Mouse (Mus musculus) erythroid progenitor cell, adult 5-6 weeks (primary cell): ENCODE measurements around the gene Olfr1126. TPM values are rescaled to one million over a fixed set of nuclear protein-coding genes. Genes with fewer than 3 reads are reported as not detected.
"Not testable (repeated sequence)": the region's sequence is repeated elsewhere in the genome, so short reads cannot be mapped to it uniquely, and the experiment has no call there.

Source experiments
- ATAC-seq: replicated peaks from 2 replicates; pipeline ENCODE4 v1.8.0; 2016; ENCODE audit warnings: moderate number of reproducible peaks, mild to moderate bottlenecking, moderate TSS enrichment, inconsistent platforms; ENCODE audit not compliant: poor library complexity, low FRiP score, severe bottlenecking
- total RNA-seq, 2 experiments: library from RNA; stranded (forward) in 1 of 2; stranded (reverse) in 1 of 2; fragments of 150-400 nt in 1 of 2; fragments of 186-747, 209-891 nt in 1 of 2; gene quantifications; 2 replicates each; pipeline versions ENCODE4 v1.2.3 to v1.2.4; 2015 to 2017; ENCODE audit warnings: low replicate concordance in 2 of 2

Olfr1126 gene
- not detected in 2 replicates for total RNA-seq (2015; ENCODE audit: low replicate concordance)
- total RNA-seq (2017; ENCODE audit: low replicate concordance) = not detected in 2 replicates

- no peak for ATAC-seq
Observed at GRCm38 (mm10) chr2:87453662-87454061, at the start of gene Olfr1126. Olfr1126 (plus strand) TSS chr2:87453962.

- ATAC-seq = no peak
Observed at GRCm38 (mm10) chr2:87416335-87416734, 37.4 kb upstream of the Olfr1126 start, which contains the start of gene Olfr1123. Olfr1123 (plus strand) TSS chr2:87416635.

- ATAC-seq = no peak
Observed at GRCm38 (mm10) chr2:87429975-87430374, 23.8 kb upstream of the Olfr1126 start, which contains the start of gene Olfr1124. Olfr1124 (plus strand) TSS chr2:87430275.

- no peak for ATAC-seq
Observed at GRCm38 (mm10) chr2:87437731-87438130, 16.0 kb upstream of the Olfr1126 start.

GRCm38 (mm10) chr2:87461769-87462168 lies 8.0 kb downstream of the Olfr1126 start:
- ATAC-seq = no peak

GRCm38 (mm10) chr2:87480207-87480606 lies 26.4 kb downstream of the Olfr1126 start:
- ATAC-seq = no peak

GRCm38 (mm10) chr2:87481158-87481557 lies 27.4 kb downstream of the Olfr1126 start:
- no peak for ATAC-seq

- ATAC-seq = no peak
Observed at GRCm38 (mm10) chr2:87482276-87482675, 28.5 kb downstream of the Olfr1126 start.

GRCm38 (mm10) chr2:87496993-87497392 lies 43.2 kb downstream of the Olfr1126 start, which contains the start of gene Pramel7:
Pramel7 (minus strand) TSS chr2:87497093.
- not testable (repeated sequence) for ATAC-seq

GRCm38 (mm10) chr2:87506265-87506664 lies 52.5 kb downstream of the Olfr1126 start, which contains the start of gene Pramel6:
Pramel6 (plus strand) TSS chr2:87506565.
- ATAC-seq = no peak

Other genes starting within 250 kb of the Olfr1126 start
- gene Olfr1113, start 245.0 kb upstream of the Olfr1126 start, total RNA-seq (2015; ENCODE audit: low replicate concordance) = not detected in 2 replicates
- not detected in 2 replicates for gene Olfr1113, start 245.0 kb upstream of the Olfr1126 start, total RNA-seq (2017; ENCODE audit: low replicate concordance)
- not detected in 2 replicates for gene Olfr1115, start 205.9 kb upstream of the Olfr1126 start, total RNA-seq (2015; ENCODE audit: low replicate concordance)
- not detected in 2 replicates for gene Olfr1115, start 205.9 kb upstream of the Olfr1126 start, total RNA-seq (2017; ENCODE audit: low replicate concordance)
- not detected in 2 replicates for gene Olfr1116, start 186.4 kb upstream of the Olfr1126 start, total RNA-seq (2015; ENCODE audit: low replicate concordance)
- gene Olfr1116, start 186.4 kb upstream of the Olfr1126 start, total RNA-seq (2017; ENCODE audit: low replicate concordance) = not detected in 2 replicates
- gene Olfr1118, start 146.4 kb upstream of the Olfr1126 start, total RNA-seq (2015; ENCODE audit: low replicate concordance) = not detected in 2 replicates
- gene Olfr1118, start 146.4 kb upstream of the Olfr1126 start, total RNA-seq (2017; ENCODE audit: low replicate concordance) = not detected in 2 replicates
- not detected in 2 replicates for gene Olfr1120, start 99.1 kb upstream of the Olfr1126 start, total RNA-seq (2015; ENCODE audit: low replicate concordance)
- gene Olfr1120, start 99.1 kb upstream of the Olfr1126 start, total RNA-seq (2017; ENCODE audit: low replicate concordance) = not detected in 2 replicates
- gene Olfr1121, start 84.1 kb upstream of the Olfr1126 start, total RNA-seq (2015; ENCODE audit: low replicate concordance) = not detected in 2 replicates
- gene Olfr1121, start 84.1 kb upstream of the Olfr1126 start, total RNA-seq (2017; ENCODE audit: low replicate concordance) = not detected in 2 replicates
- not detected in 2 replicates for gene Olfr1122, start 68.1 kb upstream of the Olfr1126 start, total RNA-seq (2015; ENCODE audit: low replicate concordance)
- not detected in 2 replicates for gene Olfr1122, start 68.1 kb upstream of the Olfr1126 start, total RNA-seq (2017; ENCODE audit: low replicate concordance)
- gene Olfr1123, start 37.3 kb upstream of the Olfr1126 start, total RNA-seq (2015; ENCODE audit: low replicate concordance) = not detected in 2 replicates
- gene Olfr1123, start 37.3 kb upstream of the Olfr1126 start, total RNA-seq (2017; ENCODE audit: low replicate concordance) = not detected in 2 replicates
- not detected in 2 replicates for gene Olfr1124, start 23.7 kb upstream of the Olfr1126 start, total RNA-seq (2015; ENCODE audit: low replicate concordance)
- gene Olfr1124, start 23.7 kb upstream of the Olfr1126 start, total RNA-seq (2017; ENCODE audit: low replicate concordance) = not detected in 2 replicates
- gene Pramel7, start 43.1 kb downstream of the Olfr1126 start, total RNA-seq (2015; ENCODE audit: low replicate concordance) = not detected in 2 replicates
- gene Pramel7, start 43.1 kb downstream of the Olfr1126 start, total RNA-seq (2017; ENCODE audit: low replicate concordance) = not detected in 2 replicates
- gene Pramel6, start 52.6 kb downstream of the Olfr1126 start, total RNA-seq (2015; ENCODE audit: low replicate concordance) = not detected in 2 replicates
- not detected in 2 replicates for gene Pramel6, start 52.6 kb downstream of the Olfr1126 start, total RNA-seq (2017; ENCODE audit: low replicate concordance)
- gene Olfr153, start 77.8 kb downstream of the Olfr1126 start, total RNA-seq (2015; ENCODE audit: low replicate concordance) = not detected in 2 replicates
- not detected in 2 replicates for gene Olfr153, start 77.8 kb downstream of the Olfr1126 start, total RNA-seq (2017; ENCODE audit: low replicate concordance)
- not detected in 2 replicates for gene Olfr1128, start 91.6 kb downstream of the Olfr1126 start, total RNA-seq (2015; ENCODE audit: low replicate concordance)
- gene Olfr1128, start 91.6 kb downstream of the Olfr1126 start, total RNA-seq (2017; ENCODE audit: low replicate concordance) = not detected in 2 replicates
- gene Olfr1129, start 119.9 kb downstream of the Olfr1126 start, total RNA-seq (2015; ENCODE audit: low replicate concordance) = not detected in 2 replicates
- gene Olfr1129, start 119.9 kb downstream of the Olfr1126 start, total RNA-seq (2017; ENCODE audit: low replicate concordance) = not detected in 2 replicates
- not detected in 2 replicates for gene Olfr1130, start 152.2 kb downstream of the Olfr1126 start, total RNA-seq (2015; ENCODE audit: low replicate concordance)
- gene Olfr1130, start 152.2 kb downstream of the Olfr1126 start, total RNA-seq (2017; ENCODE audit: low replicate concordance) = not detected in 2 replicates
- gene Olfr1131, start 173.1 kb downstream of the Olfr1126 start, total RNA-seq (2015; ENCODE audit: low replicate concordance) = not detected in 2 replicates
- not detected in 2 replicates for gene Olfr1131, start 173.1 kb downstream of the Olfr1126 start, total RNA-seq (2017; ENCODE audit: low replicate concordance)
- not detected in 2 replicates for gene Olfr1132, start 183.6 kb downstream of the Olfr1126 start, total RNA-seq (2015; ENCODE audit: low replicate concordance)
- not detected in 2 replicates for gene Olfr1132, start 183.6 kb downstream of the Olfr1126 start, total RNA-seq (2017; ENCODE audit: low replicate concordance)
- gene Olfr1133, start 193.4 kb downstream of the Olfr1126 start, total RNA-seq (2015; ENCODE audit: low replicate concordance) = not detected in 2 replicates
- gene Olfr1133, start 193.4 kb downstream of the Olfr1126 start, total RNA-seq (2017; ENCODE audit: low replicate concordance) = not detected in 2 replicates
- gene Olfr1134, start 204.5 kb downstream of the Olfr1126 start, total RNA-seq (2015; ENCODE audit: low replicate concordance) = not detected in 2 replicates
- gene Olfr1134, start 204.5 kb downstream of the Olfr1126 start, total RNA-seq (2017; ENCODE audit: low replicate concordance) = not detected in 2 replicates
- gene Olfr1135, start 219.7 kb downstream of the Olfr1126 start, total RNA-seq (2015; ENCODE audit: low replicate concordance) = not detected in 2 replicates
- gene Olfr1135, start 219.7 kb downstream of the Olfr1126 start, total RNA-seq (2017; ENCODE audit: low replicate concordance) = not detected in 2 replicates
- not detected in 2 replicates for gene Olfr1136, start 240.0 kb downstream of the Olfr1126 start, total RNA-seq (2015; ENCODE audit: low replicate concordance)
- gene Olfr1136, start 240.0 kb downstream of the Olfr1126 start, total RNA-seq (2017; ENCODE audit: low replicate concordance) = not detected in 2 replicates